Comparison of ENCODE assay signal across 35 mouse cellular contexts in the genomic region with DNA sequence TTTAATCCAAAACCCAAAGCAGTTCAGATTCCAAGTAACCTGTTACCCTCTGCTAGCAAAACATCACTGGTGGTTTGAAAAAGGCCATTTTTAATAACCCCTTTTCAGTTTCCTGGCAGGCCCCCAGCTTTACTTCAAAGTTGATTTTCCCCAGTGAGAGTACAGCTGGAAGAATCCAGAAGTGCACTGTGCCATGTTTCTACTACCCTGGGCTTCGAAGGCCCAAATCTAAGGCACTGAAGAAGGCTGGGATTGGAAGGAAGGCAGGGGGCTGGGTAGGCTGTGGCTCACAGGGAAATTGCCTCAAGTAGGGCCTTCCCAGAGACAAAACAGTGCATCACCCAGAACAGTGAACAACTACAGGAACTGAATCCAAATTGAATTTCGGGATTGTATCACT.
"Had no signal": no experiment of that assay in that cellular context is flagged by ENCODE, and none has a peak within 500 bp of the region (broad histone marks: within the 10 kb centered on the region; RNA-seq: fewer than 3 reads in every experiment).

No protein-coding gene starts in this region.

- H3K4me2 ChIP-seq: heart, embryonic 11.5 days; heart, embryonic 12.5 days; heart, embryonic 13.5 days; heart, embryonic 15.5 days; hindbrain, embryonic 12.5 days; hindbrain, embryonic 13.5 days; hindbrain, embryonic 14.5 days; hindbrain, embryonic 15.5 days; intestine, embryonic 15.5 days; kidney, embryonic 15.5 days had no signal

- H3K36me3 ChIP-seq: heart, embryonic 12.5 days; heart, embryonic 13.5 days; heart, embryonic 15.5 days; hindbrain, embryonic 12.5 days; hindbrain, embryonic 15.5 days; intestine, embryonic 15.5 days; kidney, embryonic 15.5 days had no signal

- DNase-seq: heart, postnatal 10 days; heart, postnatal 14 days; heart, postnatal 36 days; heart, postnatal 4 days; kidney, adult 11 months; kidney, adult 18-20 months; kidney, adult 2 months; kidney, adult 8-10 months; kidney, adult 9 months; kidney, postnatal 10 days; kidney, postnatal 14 days; kidney, postnatal 25 days; kidney, postnatal 36 days; kidney, postnatal 4 days; layer of hippocampus, adult 9-11 months; layer of hippocampus, postnatal 36 days had no signal

- H3K27ac ChIP-seq: heart, embryonic 13.5 days; heart, embryonic 15.5 days; hindbrain, embryonic 10.5 days; hindbrain, embryonic 12.5 days; hindbrain, embryonic 13.5 days; hindbrain, embryonic 14.5 days; hindbrain, embryonic 15.5 days; hindbrain, postnatal 0 days; intestine, embryonic 15.5 days; kidney, embryonic 15.5 days; kidney, postnatal 0 days; layer of hippocampus, adult 2 months; left cerebral cortex, adult 2 months had no signal

- H3K9ac ChIP-seq: heart, embryonic 12.5 days; heart, embryonic 13.5 days; heart, embryonic 15.5 days; hindbrain, embryonic 12.5 days; hindbrain, embryonic 13.5 days; hindbrain, embryonic 14.5 days; hindbrain, embryonic 15.5 days; intestine, embryonic 15.5 days; kidney, embryonic 15.5 days had no signal

- H3K27me3 ChIP-seq: heart, embryonic 15.5 days; intestine, embryonic 15.5 days had no signal

- ATAC-seq: hindbrain, embryonic 16.5 days; hindbrain, postnatal 0 days; inflammation-experienced regulatory T-cells, adult 6 months; intestine, embryonic 15.5 days; intestine, embryonic 16.5 days; intestine, postnatal 0 days had no signal

- H3K4me1 ChIP-seq: heart, embryonic 12.5 days; heart, embryonic 13.5 days; heart, embryonic 15.5 days; hindbrain, embryonic 10.5 days; hindbrain, embryonic 12.5 days; hindbrain, embryonic 13.5 days; hindbrain, embryonic 15.5 days; intestine, embryonic 15.5 days; kidney, embryonic 15.5 days had no signal

- H3K4me3 ChIP-seq: heart, embryonic 12.5 days; heart, embryonic 13.5 days; heart, embryonic 15.5 days; hindbrain, embryonic 10.5 days; hindbrain, embryonic 12.5 days; hindbrain, embryonic 13.5 days; hindbrain, embryonic 15.5 days; intestine, embryonic 15.5 days; kidney, embryonic 15.5 days; layer of hippocampus, adult 2 months; left cerebral cortex, adult 2 months had no signal

- H3K9me3 ChIP-seq: heart, embryonic 12.5 days; heart, embryonic 13.5 days; heart, embryonic 15.5 days; hindbrain, embryonic 10.5 days; hindbrain, embryonic 12.5 days; hindbrain, embryonic 13.5 days; hindbrain, embryonic 15.5 days; intestine, embryonic 15.5 days; kidney, embryonic 15.5 days had no signal
